Mouse (Mus musculus) hindbrain, embryonic 16.5 days (tissue): Measurements from ENCODE around the gene Zfp287. TPM values are rescaled to one million over a fixed set of nuclear protein-coding genes. Genes with fewer than 3 reads are reported as not detected.

ENCODE experiments used
- ATAC-seq: fragments of 200-750 bp; cut with Nextera tagmentation; 2 replicates; pipeline ENCODE4 v1.8.0; 2017; ENCODE audit warnings: moderate TSS enrichment, moderate library complexity
- H3K27ac ChIP-seq: fragments of 300-500 bp; sonication (generic); 2 replicates; pipeline ENCODE4 v1.5.1; 2014; ENCODE audit warnings: low read depth, mild to moderate bottlenecking, control low read depth, low read length, moderate library complexity
- H3K27me3 ChIP-seq: fragments of 300-500 bp; sonication (generic); replicated peaks from 2 replicates; pipeline ENCODE4 v1.6.1; 2014; ENCODE audit warnings: low read length; ENCODE audit not compliant: control insufficient read depth, insufficient read depth
- H3K36me3 ChIP-seq: fragments of 300-500 bp; sonication (generic); 2 replicates; pipeline ENCODE4 v1.6.1; 2014; ENCODE audit warnings: mild to moderate bottlenecking, low read length, moderate library complexity, mixed read lengths; ENCODE audit not compliant: control insufficient read depth, insufficient read depth
- H3K4me1 ChIP-seq: fragments of 300-500 bp; sonication (generic); 2 replicates; pipeline ENCODE4 v1.6.1; 2014; ENCODE audit warnings: low read depth, low read length; ENCODE audit not compliant: control insufficient read depth, insufficient read depth
- H3K4me2 ChIP-seq: fragments of 300-500 bp; sonication (generic); 2 replicates; pipeline ENCODE4 v1.6.1; 2014; ENCODE audit warnings: mild to moderate bottlenecking, low read length, control low read depth, moderate library complexity
- H3K4me3 ChIP-seq: fragments of 300-500 bp; sonication (generic); 2 replicates; pipeline ENCODE4 v1.5.1; 2014; ENCODE audit warnings: mild to moderate bottlenecking, low read length, control low read depth, moderate library complexity
- H3K9ac ChIP-seq: fragments of 300-500 bp; sonication (generic); 2 replicates; pipeline ENCODE4 v1.6.1; 2014; ENCODE audit warnings: low read depth, mild to moderate bottlenecking, control low read depth, low read length, moderate library complexity
- H3K9me3 ChIP-seq: fragments of 300-500 bp; sonication (generic); 2 replicates; pipeline ENCODE4 v1.6.1; 2014; ENCODE audit warnings: mild to moderate bottlenecking, low read length, moderate library complexity; ENCODE audit not compliant: control insufficient read depth
- WGBS: fragments of 180-500 bp; shearing (Covaris S2); extraction: QIAGEN DNeasy Blood & Tissue Kit; methylation state at CpG from one replicate; pipeline ENCODE4 v1.1.7; 2014; 5-methylcytosine and 5-hydroxymethylcytosine counted together
- polyA plus RNA-seq: library from polyadenylated mRNA; unstranded; fragments of >200 nt; fragmentation: Nextera tagmentation; extraction: Ambion mirVana; gene quantifications from 2 replicates; pipeline ENCODE4 v1.2.1, GENCODE M21; 2015

Gene Zfp287
- polyA plus RNA-seq: 17.9 and 18.5 TPM in 2 replicates

DNA sequence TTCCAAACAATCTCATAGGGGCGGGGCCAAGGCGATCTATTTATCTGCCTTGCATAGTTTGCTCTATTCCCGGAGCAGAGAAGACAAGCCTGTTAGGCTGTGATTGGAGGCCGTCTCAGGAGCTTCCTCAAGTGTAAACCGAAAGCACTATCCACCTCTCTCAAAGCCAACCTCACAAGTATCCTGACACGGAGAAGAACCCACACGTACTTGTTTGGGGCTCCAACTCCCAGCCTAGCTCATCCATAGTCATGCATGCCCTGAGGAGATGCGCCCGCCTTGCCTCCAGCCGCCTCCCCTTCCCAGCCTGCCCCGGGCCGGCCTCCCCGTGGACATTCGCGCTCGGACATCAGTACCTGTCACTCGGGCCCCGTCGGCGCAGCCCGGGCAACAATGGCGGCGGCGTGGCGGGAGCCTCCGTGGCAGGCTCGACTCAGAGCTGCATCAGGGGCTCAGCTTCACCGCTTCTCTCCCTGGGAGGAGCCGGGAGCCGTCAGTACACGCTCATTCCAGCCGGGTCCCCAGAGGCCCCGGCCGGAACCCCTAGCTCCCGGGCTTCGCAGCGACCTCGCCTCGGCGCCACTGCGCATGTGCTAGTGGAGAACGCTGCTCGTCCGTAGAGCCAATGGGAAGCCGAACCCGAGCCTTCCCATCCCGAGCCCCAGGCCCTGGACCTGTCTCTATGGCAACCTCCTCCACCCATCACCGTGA is at the start of gene Zfp287:
Gene Zfp287, minus strand, starts transcription at position 595 of the 711 bp plus-strand sequence.
- H3K36me3 ChIP-seq: peaks cover 6% of the 10 kb centered on the region
- H3K27ac ChIP-seq: peak within 1 kb of the TSS; percentile 95
- H3K27me3 ChIP-seq: no peaks in the 10 kb centered on the region
- peak within 1 kb of the TSS; percentile 74 for H3K4me2 ChIP-seq
- no peaks in the 10 kb centered on the region for H3K9me3 ChIP-seq
- peak within 1 kb of the TSS; percentile 93 for H3K4me3 ChIP-seq
- under 1% methylated on average over 47 of the region's 48 CpGs for WGBS
- peak within 1 kb of the TSS; percentile 95 for H3K9ac ChIP-seq
- ATAC-seq: peak; percentile 99
- peaks cover 14% of the 10 kb centered on the region for H3K4me1 ChIP-seq

DNA sequence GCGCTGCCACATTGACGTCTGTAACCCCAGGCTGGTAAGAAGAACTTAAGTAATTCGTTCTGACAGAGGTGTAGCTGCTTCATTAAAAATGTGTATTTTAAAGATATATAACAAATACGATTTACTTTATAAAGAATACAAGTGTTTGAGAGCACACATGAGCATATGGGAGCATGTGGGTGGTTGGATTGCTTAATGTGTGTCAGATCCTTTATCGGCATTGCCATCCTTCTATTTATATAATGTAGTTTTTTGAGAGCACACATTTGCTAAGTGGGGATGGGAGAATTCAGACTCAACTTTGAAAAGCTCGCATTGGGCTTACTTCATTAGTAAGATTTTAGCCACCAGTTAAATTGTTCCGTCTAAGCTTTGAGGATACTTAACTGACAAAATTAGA is 44.8 kb upstream of the Zfp287 start:
- Histone ChIP-seq H3K4me1 (no peaks in the 10 kb centered on the region), H3K4me2 (no peak overlapping the region), H3K4me3 (no peak overlapping the region), H3K9me3 (peaks cover 51% of the 10 kb centered on the region), H3K27ac (no peak overlapping the region), H3K9ac (no peak overlapping the region), H3K27me3 (no peaks in the 10 kb centered on the region), H3K36me3 (peaks cover 48% of the 10 kb centered on the region)
- no peak for ATAC-seq
- WGBS: 94% methylated on average over 7 of the region's 7 CpGs

DNA sequence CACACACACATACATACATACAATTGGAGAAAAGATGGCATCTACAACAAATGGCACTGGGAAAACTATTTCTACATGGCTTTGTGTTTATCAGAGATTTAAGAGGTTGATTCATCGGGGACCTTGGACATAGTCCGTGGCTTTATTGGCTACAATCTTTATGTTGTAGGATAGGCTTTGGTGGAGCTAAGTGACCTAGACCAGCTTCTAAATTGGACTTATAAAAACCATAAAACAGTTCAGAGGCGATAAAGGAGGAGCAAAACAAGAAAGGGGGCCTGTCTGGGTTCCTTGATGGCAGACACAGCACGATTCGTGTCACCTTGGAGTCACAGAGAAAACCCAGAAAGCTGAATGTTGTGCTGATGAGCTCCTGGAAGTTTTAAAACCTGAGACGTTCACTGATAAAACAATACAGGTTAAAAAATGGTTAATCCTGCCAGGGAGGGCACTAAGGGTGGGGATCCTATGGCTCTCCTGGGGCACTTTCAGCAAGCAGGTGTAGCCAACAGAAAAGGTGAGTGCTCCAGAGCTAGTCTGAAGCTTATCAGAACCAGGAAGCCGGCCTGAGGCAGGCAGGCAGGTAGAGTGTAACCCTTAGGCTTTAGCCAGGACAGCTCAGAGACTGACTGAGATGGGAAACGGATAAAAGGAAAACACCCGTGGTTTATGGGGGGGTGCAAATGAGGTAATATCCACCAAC is 29.2 kb upstream of the Zfp287 start:
- no peak overlapping the region for H3K9ac ChIP-seq
- no peaks in the 10 kb centered on the region for H3K27me3 ChIP-seq
- H3K4me3 ChIP-seq: no peak overlapping the region
- H3K36me3 ChIP-seq: no peaks in the 10 kb centered on the region
- ATAC-seq: no peak
- H3K4me1 ChIP-seq: peaks cover 5% of the 10 kb centered on the region
- H3K4me2 ChIP-seq: no peak overlapping the region
- 82% methylated on average over 9 of the region's 9 CpGs for WGBS
- H3K9me3 ChIP-seq: no peaks in the 10 kb centered on the region
- no peak overlapping the region for H3K27ac ChIP-seq

GRCm38 (mm10) chr11:62758491-62758890 is 26.8 kb upstream of the Zfp287 start:
- WGBS: 85% methylated on average over 11 of the region's 11 CpGs
- H3K27me3 ChIP-seq: no peaks in the 10 kb centered on the region
- ATAC-seq: no peak

GRCm38 (mm10) chr11:62757906-62758305 is 26.2 kb upstream of the Zfp287 start:
- Histone ChIP-seq H3K27ac (no peak overlapping the region), H3K4me3 (no peak overlapping the region), H3K9ac (no peak overlapping the region), H3K4me2 (no peak overlapping the region), H3K27me3 (no peaks in the 10 kb centered on the region), H3K36me3 (no peaks in the 10 kb centered on the region), H3K9me3 (no peaks in the 10 kb centered on the region), H3K4me1 (peaks cover 5% of the 10 kb centered on the region)
- no peak for ATAC-seq
- 82% methylated on average over 6 of the region's 6 CpGs for WGBS

More at GRCm38 (mm10) chr11:62758491-62758890, 26.8 kb upstream of the Zfp287 start:
- H3K36me3 ChIP-seq: no peaks in the 10 kb centered on the region
- no peak overlapping the region for H3K9ac ChIP-seq
- no peak overlapping the region for H3K4me2 ChIP-seq
- H3K4me1 ChIP-seq: peaks cover 5% of the 10 kb centered on the region
- no peaks in the 10 kb centered on the region for H3K9me3 ChIP-seq
- no peak overlapping the region for H3K27ac ChIP-seq
- H3K4me3 ChIP-seq: no peak overlapping the region

- H3K9me3 ChIP-seq: no peaks in the 10 kb centered on the region
- H3K9ac ChIP-seq: peak overlapping the region; percentile 62
- ATAC-seq: peak; percentile 46; the same call in 1 of the 2 replicates
- H3K36me3 ChIP-seq: no peaks in the 10 kb centered on the region
- no peak overlapping the region for H3K27ac ChIP-seq
- H3K4me2 ChIP-seq: peak overlapping the region; percentile 76
- H3K4me1 ChIP-seq: peaks cover 5% of the 10 kb centered on the region
- H3K4me3 ChIP-seq: peak overlapping the region; percentile 48
- H3K27me3 ChIP-seq: no peaks in the 10 kb centered on the region
- WGBS: 12% methylated on average over 7 of the region's 7 CpGs
Observed at GRCm38 (mm10) chr11:62757143-62757507, 25.4 kb upstream of the Zfp287 start.

DNA sequence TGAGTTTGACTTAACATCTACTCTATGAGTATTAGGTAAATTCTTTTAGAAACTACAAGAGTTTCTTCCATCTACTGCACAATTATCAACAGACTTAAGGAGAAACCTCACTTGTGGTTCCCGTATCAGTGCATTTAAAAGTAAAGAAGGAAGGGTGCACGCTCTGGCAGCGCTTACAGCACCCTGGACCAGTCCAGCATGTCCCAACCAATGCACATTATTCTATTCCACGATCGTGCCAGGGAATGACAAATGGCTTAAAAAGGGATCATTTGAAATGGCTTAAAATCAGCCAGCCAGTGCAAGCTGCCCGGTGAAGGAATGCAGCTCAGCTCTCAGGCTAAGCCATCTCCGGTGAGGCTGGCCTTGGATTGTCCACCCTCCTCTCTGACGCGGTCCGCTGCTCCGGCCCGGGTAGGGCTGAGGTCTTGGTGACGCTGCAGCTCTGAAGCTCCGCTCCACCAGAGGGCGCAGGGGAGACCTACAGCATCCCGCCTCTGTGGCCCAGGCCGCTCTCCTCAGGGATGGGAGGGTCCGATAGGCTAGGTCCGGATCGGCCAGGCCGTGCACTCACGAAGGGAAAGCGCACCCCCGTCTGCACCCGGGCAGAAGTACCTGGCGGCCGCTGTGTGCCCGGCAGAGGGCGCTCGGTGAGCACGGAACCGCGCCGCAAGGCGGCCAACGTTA is 24.9 kb upstream of the Zfp287 start:
- no peaks in the 10 kb centered on the region for H3K9me3 ChIP-seq
- peak; percentile 99 for ATAC-seq
- WGBS: 8% methylated on average over 30 of the region's 36 CpGs
- peaks cover 5% of the 10 kb centered on the region for H3K4me1 ChIP-seq
- H3K27me3 ChIP-seq: no peaks in the 10 kb centered on the region
- H3K36me3 ChIP-seq: no peaks in the 10 kb centered on the region
- H3K4me2 ChIP-seq: peak overlapping the region; percentile 76
- peak overlapping the region; percentile 62 for H3K9ac ChIP-seq
- H3K27ac ChIP-seq: no peak overlapping the region
- H3K4me3 ChIP-seq: peak overlapping the region; percentile 48

DNA sequence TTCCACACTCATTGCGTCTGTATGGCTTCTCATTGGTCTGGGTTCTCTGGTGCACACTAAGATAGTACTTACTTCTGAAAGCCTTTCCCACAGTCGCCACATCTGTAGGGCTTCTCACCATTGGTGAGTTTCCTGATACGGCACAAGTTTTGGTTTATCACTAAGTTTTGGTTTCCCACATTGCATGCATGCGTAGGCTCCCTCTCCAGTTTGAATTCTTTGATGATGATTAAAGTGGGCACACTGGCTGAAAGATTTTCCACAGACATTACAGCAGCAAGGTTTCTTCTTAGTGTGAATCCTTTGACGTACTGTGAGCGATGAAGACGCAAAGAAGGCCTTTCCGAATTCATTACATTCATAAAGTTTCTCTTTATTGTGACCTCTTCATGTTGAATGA is 21.1 kb upstream of the Zfp287 start, which contains the start of gene Gm10428:
Gene Gm10428, plus strand, starts transcription at position 321 of the 400 bp plus-strand sequence.
- 87% methylated on average over 8 of the region's 8 CpGs for WGBS
- no peak within 1 kb of the TSS for H3K4me3 ChIP-seq
- H3K9me3 ChIP-seq: no peaks in the 10 kb centered on the region
- no peak within 1 kb of the TSS for H3K4me2 ChIP-seq
- no peak within 1 kb of the TSS for H3K27ac ChIP-seq
- no peak for ATAC-seq
- no peaks in the 10 kb centered on the region for H3K27me3 ChIP-seq
- H3K9ac ChIP-seq: no peak within 1 kb of the TSS
- H3K36me3 ChIP-seq: no peaks in the 10 kb centered on the region
- H3K4me1 ChIP-seq: peaks cover 5% of the 10 kb centered on the region

- H3K9ac ChIP-seq: no peak overlapping the region
- no peak overlapping the region for H3K4me3 ChIP-seq
- H3K36me3 ChIP-seq: no peaks in the 10 kb centered on the region
- no peak overlapping the region for H3K27ac ChIP-seq
- H3K9me3 ChIP-seq: no peaks in the 10 kb centered on the region
- no peaks in the 10 kb centered on the region for H3K27me3 ChIP-seq
- no peak for ATAC-seq
- no peak overlapping the region for H3K4me2 ChIP-seq
- WGBS: 75% methylated on average over 11 of the region's 11 CpGs
- peaks cover 2% of the 10 kb centered on the region for H3K4me1 ChIP-seq
Observed at GRCm38 (mm10) chr11:62752191-62752590, 20.5 kb upstream of the Zfp287 start.
